Mouse (Mus musculus) liver, embryonic 14.5 days (tissue): ENCODE results near the gene Pih1d1. TPM values are rescaled to one million over a fixed set of nuclear protein-coding genes. Genes with fewer than 3 reads are reported as not detected.

Experiments used
- ATAC-seq: fragments of 200-750 bp; cut with Nextera tagmentation; 2 replicates; pipeline ENCODE4 v1.8.0; 2017; ENCODE audit warnings: moderate number of reproducible peaks, mild to moderate bottlenecking, moderate library complexity; ENCODE audit not compliant: insufficient read depth
- DNase-seq, 3 experiments: peaks; one replicate each; pipeline ENCODE4 v3.0.0-alpha.2; 2012 to 2013; ENCODE audit warnings: low read depth in 3 of 3, low spot score in 3 of 3
- H3K27ac ChIP-seq: fragments of 300-500 bp; sonication (generic); 2 replicates; pipeline ENCODE4 v1.5.1; 2014; ENCODE audit warnings: moderate library complexity, mild to moderate bottlenecking, control low read depth, inconsistent platforms
- H3K27me3 ChIP-seq: fragments of 300-500 bp; sonication (generic); 2 replicates; pipeline ENCODE4 v1.6.1; 2014; ENCODE audit warnings: mild to moderate bottlenecking, low read length, moderate library complexity; ENCODE audit not compliant: control insufficient read depth, insufficient read depth
- H3K36me3 ChIP-seq: fragments of 300-500 bp; sonication (generic); replicated peaks from 2 replicates; pipeline ENCODE4 v1.6.1; 2014; ENCODE audit warnings: low read depth; ENCODE audit not compliant: control insufficient read depth, insufficient read depth
- H3K4me1 ChIP-seq, 2 experiments: fragments of 200-500 bp in 1 of 2; fragments of 300-500 bp in 1 of 2; sonication (generic) in 1 of 2; replicated peaks; 2 replicates each; pipeline ENCODE4 v1.6.1; 2012 to 2014; ENCODE audit warnings: antibody characterized with exemption in 1 of 2, inconsistent platforms in 1 of 2, low read length in 1 of 2; ENCODE audit not compliant: control insufficient read depth in 2 of 2, insufficient read depth in 2 of 2
- H3K4me2 ChIP-seq: fragments of 300-500 bp; sonication (generic); 2 replicates; pipeline ENCODE4 v1.6.1; 2014; ENCODE audit warnings: low read depth, mild to moderate bottlenecking, control low read depth, moderate library complexity
- H3K4me3 ChIP-seq, 2 experiments: fragments of 200-500 bp in 1 of 2; fragments of 300-500 bp in 1 of 2; sonication (generic) in 1 of 2; 2 replicates each; pipeline ENCODE4 v1.5.1; 2012 to 2014; ENCODE audit warnings: low read depth in 2 of 2, low read length in 2 of 2, mild to moderate bottlenecking in 2 of 2, control low read depth in 1 of 2, inconsistent platforms in 1 of 2, moderate library complexity in 1 of 2; ENCODE audit not compliant: insufficient read depth in 1 of 2
- H3K9ac ChIP-seq: fragments of 300-500 bp; sonication (generic); replicated peaks from 2 replicates; pipeline ENCODE4 v1.6.1; 2014; ENCODE audit warnings: mild to moderate bottlenecking, control low read depth, moderate library complexity
- H3K9me3 ChIP-seq: fragments of 300-500 bp; sonication (generic); 2 replicates; pipeline ENCODE4 v1.6.1; 2016; ENCODE audit warnings: low read length, mixed read lengths; ENCODE audit not compliant: control insufficient read depth
- CTCF ChIP-seq: IDR thresholded peaks from 2 replicates; pipeline ENCODE4 v1.5.1; 2016; ENCODE audit warnings: antibody characterized with exemption, low read depth, control low read depth
- EP300 ChIP-seq: IDR thresholded peaks from 2 replicates; pipeline ENCODE4 v1.6.1; 2016; ENCODE audit warnings: antibody characterized with exemption, low read depth
- WGBS: fragments of 180-500 bp; shearing (Covaris S2); extraction: QIAGEN DNeasy Blood & Tissue Kit; methylation state at CpG from one replicate; pipeline ENCODE4 v1.1.7; 2014; ENCODE audit not compliant: insufficient replicate concordance; 5-methylcytosine and 5-hydroxymethylcytosine counted together
- polyA plus RNA-seq, 2 experiments: library from polyadenylated mRNA; depleted of rRNA in 1 of 2; stranded (reverse) in 1 of 2; unstranded in 1 of 2; fragments of >200 nt; fragmentation: Nextera tagmentation in 1 of 2; extraction: Ambion mirVana in 1 of 2; gene quantifications; 2 replicates each; pipeline versions ENCODE4 v1.2.1 to v1.2.3; 2012 to 2014

Gene Pih1d1
- polyA plus RNA-seq, 2 experiments: 38.3 to 45.8 TPM

- ATAC-seq: no peak
- 55% methylated on average over 13 of the region's 13 CpGs for WGBS
- Histone ChIP-seq H3K9me3 (no peaks in the 10 kb centered on the region), H3K9ac (no peak overlapping the region), H3K4me3 (no peak overlapping the region), H3K27me3 (no peaks in the 10 kb centered on the region; the same call in 1 of the 2 replicates), H3K4me1 (no peaks in the 10 kb centered on the region), H3K36me3 (no peaks in the 10 kb centered on the region), H3K4me2 (no peak overlapping the region), H3K27ac (no peak overlapping the region)
- DNase-seq: no peak
- TF ChIP-seq EP300 (no peak), CTCF (no peak)
These were observed 41.5 kb downstream of the Pih1d1 start for GRCm38 (mm10) chr7:45195341-45196175.

GRCm38 (mm10) chr7:45196176-45196535, 42.1 kb downstream of the Pih1d1 start:
- 53% methylated on average over 4 of the region's 4 CpGs for WGBS

GRCm38 (mm10) chr7:45196994-45197393, 42.9 kb downstream of the Pih1d1 start:
- Histone ChIP-seq H3K9me3 (no peaks in the 10 kb centered on the region), H3K36me3 (no peaks in the 10 kb centered on the region), H3K27ac (no peak overlapping the region), H3K4me1 (no peaks in the 10 kb centered on the region), H3K4me2 (no peak overlapping the region), H3K27me3 (no peaks in the 10 kb centered on the region; the same call in 1 of the 2 replicates), H3K4me3 (no peak overlapping the region), H3K9ac (no peak overlapping the region)
- WGBS: 46% methylated on average over 5 of the region's 5 CpGs
- no peak for DNase-seq
- no peak for ATAC-seq
- TF ChIP-seq EP300 (no peak), CTCF (no peak)

More at GRCm38 (mm10) chr7:45196176-45196535, 42.1 kb downstream of the Pih1d1 start:
- Histone ChIP-seq H3K27me3 (no peaks in the 10 kb centered on the region; the same call in 1 of the 2 replicates), H3K27ac (no peak overlapping the region), H3K4me2 (no peak overlapping the region), H3K9ac (no peak overlapping the region), H3K4me3 (no peak overlapping the region), H3K9me3 (no peaks in the 10 kb centered on the region), H3K4me1 (no peaks in the 10 kb centered on the region), H3K36me3 (no peaks in the 10 kb centered on the region)
- TF ChIP-seq EP300 (no peak), CTCF (no peak)
- no peak for DNase-seq
- no peak for ATAC-seq

GRCm38 (mm10) chr7:45198435-45198834, 44.3 kb downstream of the Pih1d1 start:
- no peaks in the 10 kb centered on the region for H3K4me1 ChIP-seq
- WGBS: 10% methylated on average over 5 of the region's 5 CpGs

GRCm38 (mm10) chr7:45198961-45199360, 44.9 kb downstream of the Pih1d1 start:
- H3K27ac ChIP-seq: no peak overlapping the region
- H3K4me1 ChIP-seq: no peaks in the 10 kb centered on the region; a peak in 1 of 4 replicates
- ATAC-seq (no peak), DNase-seq (no peak)
- H3K27me3 ChIP-seq: no peaks in the 10 kb centered on the region; the same call in 1 of the 2 replicates
- no peak for TF ChIP-seq EP300
- TF ChIP-seq CTCF: no peak
- H3K4me2 ChIP-seq: no peak overlapping the region
- no peak overlapping the region for H3K4me3 ChIP-seq
- no peak overlapping the region for H3K9ac ChIP-seq
- 73% methylated on average over 11 of the region's 11 CpGs for WGBS
- no peaks in the 10 kb centered on the region for H3K36me3 ChIP-seq
- no peaks in the 10 kb centered on the region for H3K9me3 ChIP-seq

More at GRCm38 (mm10) chr7:45198435-45198834, 44.3 kb downstream of the Pih1d1 start:
- Histone ChIP-seq H3K9me3 (no peaks in the 10 kb centered on the region), H3K9ac (no peak overlapping the region), H3K4me2 (no peak overlapping the region), H3K4me3 (no peak overlapping the region), H3K27ac (no peak overlapping the region), H3K27me3 (no peaks in the 10 kb centered on the region; the same call in 1 of the 2 replicates), H3K36me3 (no peaks in the 10 kb centered on the region)
- TF ChIP-seq CTCF (peak; percentile 80), EP300 (no peak)
- peak in 1 of 3 experiments; percentile 26 for DNase-seq
- ATAC-seq: no peak
